Mouse (Mus musculus) G1E (cell line): ENCODE results near the gene Stmn3.

Experiments
- CTCF ChIP-seq: IDR thresholded peaks from 2 replicates; pipeline ENCODE4 v1.5.1; 2012; ENCODE audit warnings: low read depth, low read length, inconsistent platforms, mixed read lengths
- GATA1 ChIP-seq: IDR thresholded peaks from 2 replicates; pipeline ENCODE4 v1.6.1; 2012; ENCODE audit warnings: borderline replicate concordance, low read length, inconsistent platforms, mixed read lengths
- TAL1 ChIP-seq: conservative IDR thresholded peaks from 2 replicates; pipeline ENCODE4 v1.6.1; 2012; ENCODE audit warnings: low read depth, low read length, inconsistent platforms, mixed read lengths

GRCm38 (mm10) chr2:181266839-181267238, 47.5 kb downstream of the Stmn3 start:
- TF ChIP-seq CTCF, result no peak
- TF ChIP-seq GATA1, result no peak
- no peak for TF ChIP-seq TAL1
